Mouse (Mus musculus) stomach, postnatal 0 days (tissue): Measurements from ENCODE around the gene Bub3. TPM values are rescaled to one million over a fixed set of nuclear protein-coding genes. Genes with fewer than 3 reads are reported as not detected.
A peak's percentile ranks its signal among the peaks of the same experiment; 100 is the strongest.

Experiments used
- ATAC-seq: fragments of 200-750 bp; cut with Nextera tagmentation; 2 replicates; pipeline ENCODE4 v1.8.0; 2017; ENCODE audit not compliant: low FRiP score, low TSS enrichment
- DNase-seq: peaks from one replicate; pipeline ENCODE4 v3.0.0-alpha.2; 2016; ENCODE audit warnings: low spot score
- H3K27ac ChIP-seq: fragments of 300-500 bp; sonication (generic); replicated peaks from 2 replicates; pipeline ENCODE4 v1.5.1; 2014; ENCODE audit warnings: mild to moderate bottlenecking, control low read depth
- H3K27me3 ChIP-seq: fragments of 300-500 bp; sonication (generic); 2 replicates; pipeline ENCODE4 v1.6.1; 2014; ENCODE audit warnings: low read length; ENCODE audit not compliant: control insufficient read depth, insufficient read depth
- H3K36me3 ChIP-seq: fragments of 300-500 bp; sonication (generic); 2 replicates; pipeline ENCODE4 v1.6.1; 2014; ENCODE audit warnings: low read length, mixed read lengths; ENCODE audit not compliant: control insufficient read depth, insufficient read depth
- H3K4me1 ChIP-seq: fragments of 300-500 bp; sonication (generic); replicated peaks from 2 replicates; pipeline ENCODE4 v1.6.1; 2014; ENCODE audit warnings: antibody characterized with exemption; ENCODE audit not compliant: control insufficient read depth, insufficient read depth
- H3K4me2 ChIP-seq: fragments of 300-500 bp; sonication (generic); replicated peaks from 2 replicates; pipeline ENCODE4 v1.6.1; 2014; ENCODE audit warnings: low read depth, mild to moderate bottlenecking, control low read depth, moderate library complexity
- H3K4me3 ChIP-seq: fragments of 300-500 bp; sonication (generic); 2 replicates; pipeline ENCODE4 v1.5.1; 2014; ENCODE audit warnings: low read depth, low read length, control low read depth
- H3K9ac ChIP-seq: fragments of 300-500 bp; sonication (generic); 2 replicates; pipeline ENCODE4 v1.6.1; 2014; ENCODE audit warnings: mild to moderate bottlenecking, low read length, control low read depth, mixed read lengths
- H3K9me3 ChIP-seq: fragments of 300-500 bp; sonication (generic); 2 replicates; pipeline ENCODE4 v1.6.1; 2016; ENCODE audit warnings: low read length; ENCODE audit not compliant: control insufficient read depth
- CTCF ChIP-seq: IDR thresholded peaks from 2 replicates; pipeline ENCODE4 v1.5.1; 2016; ENCODE audit warnings: antibody characterized with exemption, low read depth, mild to moderate bottlenecking, moderate library complexity
- EP300 ChIP-seq: optimal IDR thresholded peaks from 2 replicates; pipeline ENCODE3; 2016; ENCODE audit warnings: antibody characterized with exemption
- WGBS: fragments of 180-500 bp; shearing (Covaris S2); extraction: QIAGEN DNeasy Blood & Tissue Kit; methylation state at CpG from one replicate; pipeline ENCODE4 v1.1.7; 2014; 5-methylcytosine and 5-hydroxymethylcytosine counted together
- polyA plus RNA-seq: library from polyadenylated mRNA; unstranded; fragments of >200 nt; fragmentation: Nextera tagmentation; extraction: Ambion mirVana; gene quantifications from 2 replicates; pipeline ENCODE4 v1.2.1, GENCODE M21; 2015

Gene Bub3
- polyA plus RNA-seq, 1 experiment from 2014 or later = 86.0 TPM

GRCm38 (mm10) chr7:131555301-131556081, 4.5 kb upstream of the Bub3 start:
- H3K27me3 ChIP-seq = peaks cover 37% of the 10 kb centered on the region; the same call in 1 of the 2 replicates
- WGBS = 2% methylated on average over 68 of the region's 68 CpGs
- no peak overlapping the region for H3K27ac ChIP-seq
- peak overlapping the region; percentile 24 for H3K4me3 ChIP-seq
- no peaks in the 10 kb centered on the region for H3K9me3 ChIP-seq
- no peak overlapping the region for H3K9ac ChIP-seq
- DNase-seq (peak; percentile 40), ATAC-seq (no peak)
- H3K4me1 ChIP-seq = no peaks in the 10 kb centered on the region; the same call in 1 of the 2 replicates
- peak overlapping the region; percentile 34 for H3K4me2 ChIP-seq
- no peaks in the 10 kb centered on the region for H3K36me3 ChIP-seq
- TF ChIP-seq EP300 (no peak), CTCF (peak; percentile 42)

- H3K9me3 ChIP-seq = no peaks in the 10 kb centered on the region
- no peak for DNase-seq
- H3K4me2 ChIP-seq = peak overlapping the region; percentile 34; the same call in 1 of the 2 replicates
- peaks cover 31% of the 10 kb centered on the region; the same call in 1 of the 2 replicates for H3K27me3 ChIP-seq
- no peak overlapping the region for H3K27ac ChIP-seq
- H3K36me3 ChIP-seq = no peaks in the 10 kb centered on the region
- no peak for ATAC-seq
- 3% methylated on average over 9 of the region's 9 CpGs for WGBS
- H3K4me1 ChIP-seq = no peaks in the 10 kb centered on the region; the same call in 1 of the 2 replicates
- 0 out of 2 replicates have a peak overlapping the region, but pooled peaks have one; percentile 24 for H3K4me3 ChIP-seq
- TF ChIP-seq EP300 = no peak
- TF ChIP-seq CTCF = no peak
- H3K9ac ChIP-seq = no peak overlapping the region
These were observed 3.9 kb upstream of the Bub3 start for GRCm38 (mm10) chr7:131556116-131556515.

- Histone ChIP-seq H3K36me3 (no peaks in the 10 kb centered on the region), H3K9ac (no peak overlapping the region), H3K27ac (no peak overlapping the region), H3K27me3 (peaks cover 31% of the 10 kb centered on the region; the same call in 1 of the 2 replicates), H3K9me3 (no peaks in the 10 kb centered on the region), H3K4me2 (no peak overlapping the region), H3K4me3 (no peak overlapping the region), H3K4me1 (no peaks in the 10 kb centered on the region; the same call in 1 of the 2 replicates)
- 5% methylated on average over 37 of the region's 37 CpGs for WGBS
- TF ChIP-seq EP300 (no peak), CTCF (no peak)
- ATAC-seq (no peak), DNase-seq (peak; percentile 31)
These were observed 3.3 kb upstream of the Bub3 start for GRCm38 (mm10) chr7:131556541-131557271.

GRCm38 (mm10) chr7:131557751-131558150, 2.3 kb upstream of the Bub3 start:
- DNase-seq (no peak), ATAC-seq (no peak)
- WGBS = 36% methylated on average over 2 of the region's 2 CpGs
- Histone ChIP-seq H3K36me3 (no peaks in the 10 kb centered on the region), H3K4me3 (no peak overlapping the region), H3K9ac (no peak overlapping the region), H3K27ac (no peak overlapping the region), H3K27me3 (peaks cover 26% of the 10 kb centered on the region; the same call in 1 of the 2 replicates), H3K4me1 (no peaks in the 10 kb centered on the region; the same call in 1 of the 2 replicates), H3K9me3 (no peaks in the 10 kb centered on the region), H3K4me2 (no peak overlapping the region)
- TF ChIP-seq CTCF (no peak), EP300 (no peak)

- peak; percentile 33; the same call in 1 of the 2 replicates for ATAC-seq
- Histone ChIP-seq H3K4me3 (peak overlapping the region; percentile 88), H3K9ac (peak overlapping the region; percentile 87)
These were observed 648 bp downstream of the Bub3 start for GRCm38 (mm10) chr7:131560697-131561042.

More at GRCm38 (mm10) chr7:131560697-131561042, 648 bp downstream of the Bub3 start:
- no peaks in the 10 kb centered on the region for H3K9me3 ChIP-seq
- peak overlapping the region; percentile 84 for H3K27ac ChIP-seq
- DNase-seq = no peak
- H3K36me3 ChIP-seq = no peaks in the 10 kb centered on the region; the same call in 1 of the 2 replicates
- 1% methylated on average over 14 of the region's 14 CpGs for WGBS
- peaks cover 9% of the 10 kb centered on the region; the same call in 1 of the 2 replicates for H3K27me3 ChIP-seq
- H3K4me2 ChIP-seq = peak overlapping the region; percentile 78
- no peaks in the 10 kb centered on the region for H3K4me1 ChIP-seq
- TF ChIP-seq EP300 (no peak), CTCF (no peak)
